Mouse (Mus musculus): ENCODE data around the gene Ubald1.
A peak's percentile ranks its signal among the peaks of the same experiment; 100 is the strongest.

DNA sequence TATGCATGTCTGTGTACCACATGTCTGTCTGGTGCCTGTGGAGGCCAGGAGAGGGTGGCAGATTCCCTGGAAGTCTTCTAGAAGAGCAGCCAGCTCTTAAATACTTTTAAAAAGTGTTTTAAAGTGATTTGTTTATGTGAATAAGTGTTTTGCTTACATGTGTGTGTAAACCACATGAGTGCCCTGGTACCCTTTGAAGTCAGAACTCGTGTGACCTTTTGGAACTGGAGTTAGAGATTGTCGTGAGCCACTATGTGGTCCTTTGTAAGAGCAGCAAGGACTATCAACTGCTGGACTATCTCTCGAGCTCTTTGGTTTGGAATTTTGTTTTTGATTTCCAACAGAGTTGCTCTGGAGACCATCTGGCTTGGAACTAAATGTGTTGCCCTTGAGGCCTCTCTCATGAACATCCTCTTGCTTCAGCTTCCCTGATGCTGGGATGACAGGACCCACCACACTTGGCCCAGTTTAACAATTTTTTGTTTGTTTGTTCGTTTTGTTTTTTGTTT lies 10.1 kb upstream of the Ubald1 start:
- TF ChIP-seq EP300 (IDR thresholded peaks at IDR 0.05; ENCODE audit: low read depth) (0 out of 2 replicates have a peak, but pooled peaks have one; percentile 44), CTCF (IDR thresholded peaks at IDR 0.05; ENCODE audit: low read depth) (no peak)

All from heart, postnatal 0 days (tissue).